Mouse (Mus musculus): ENCODE measurements around the gene Kcng4. TPM values are rescaled to one million over a fixed set of nuclear protein-coding genes. Genes with fewer than 3 reads are reported as not detected.

Kcng4 gene
- total RNA-seq, 2 experiments from 2014 or later: 2.1 to 2.9 TPM

GRCm38 (mm10) chr8:119616811-119617210, 18.7 kb downstream of the Kcng4 start:
- DNase-seq (ENCODE audit: low spot score in 2 of 2): no peak

GRCm38 (mm10) chr8:119616358-119616757, 19.1 kb downstream of the Kcng4 start:
- no peak for DNase-seq (ENCODE audit: low spot score in 2 of 2)

- no peak for DNase-seq (ENCODE audit: low spot score in 2 of 2)
Measured at GRCm38 (mm10) chr8:119615096-119615495, 20.4 kb downstream of the Kcng4 start.

- DNase-seq (ENCODE audit: low spot score in 2 of 2): no peak
Measured at GRCm38 (mm10) chr8:119612471-119612870, 23.0 kb downstream of the Kcng4 start, which contains the start of gene Adad2. TSS of gene Adad2 (plus strand) at chr8:119612747.

GRCm38 (mm10) chr8:119606224-119606623, 29.3 kb downstream of the Kcng4 start:
- no peak for DNase-seq (ENCODE audit: low spot score in 2 of 2)

- peak; percentile 93 to 97 for DNase-seq (ENCODE audit: low spot score in 2 of 2)
Measured at GRCm38 (mm10) chr8:119604996-119605395, 30.5 kb downstream of the Kcng4 start, which contains the start of gene Taf1c. TSS of gene Taf1c (minus strand) at chr8:119605222.

- no peak for DNase-seq (ENCODE audit: low spot score in 2 of 2)
Measured at GRCm38 (mm10) chr8:119604398-119604803, 31.1 kb downstream of the Kcng4 start.

GRCm38 (mm10) chr8:119603771-119604170, 31.7 kb downstream of the Kcng4 start:
- no peak for DNase-seq (ENCODE audit: low spot score in 2 of 2)

- no peak for DNase-seq (ENCODE audit: low spot score in 2 of 2)
Measured at GRCm38 (mm10) chr8:119591456-119591855, 44.0 kb downstream of the Kcng4 start.

- no peak for DNase-seq (ENCODE audit: low spot score in 2 of 2)
Measured at GRCm38 (mm10) chr8:119590348-119590747, 45.1 kb downstream of the Kcng4 start.

- DNase-seq (ENCODE audit: low spot score in 2 of 2): no peak
Measured at GRCm38 (mm10) chr8:119588844-119589243, 46.6 kb downstream of the Kcng4 start.

- no peak for DNase-seq (ENCODE audit: low spot score in 2 of 2)
Measured at GRCm38 (mm10) chr8:119588321-119588720, 47.2 kb downstream of the Kcng4 start.

- DNase-seq (ENCODE audit: low spot score in 2 of 2): no peak
Measured at GRCm38 (mm10) chr8:119585901-119586300, 49.6 kb downstream of the Kcng4 start.

GRCm38 (mm10) chr8:119580441-119581161, 54.9 kb downstream of the Kcng4 start:
- DNase-seq (ENCODE audit: low spot score in 2 of 2): no peak

- no peak for DNase-seq (ENCODE audit: low spot score in 2 of 2)
Measured at GRCm38 (mm10) chr8:119579096-119579495, 56.4 kb downstream of the Kcng4 start.

GRCm38 (mm10) chr8:119575366-119575726, 60.1 kb downstream of the Kcng4 start:
- no peak for DNase-seq (ENCODE audit: low spot score in 2 of 2)

- peak; percentile 97 to 99 for DNase-seq (ENCODE audit: low spot score in 2 of 2)
Measured at GRCm38 (mm10) chr8:119574437-119575365, 60.8 kb downstream of the Kcng4 start, which contains the start of the genes Hsdl1 and Dnaaf1. TSS of gene Hsdl1 (minus strand) at chr8:119575183. TSS of gene Dnaaf1 (plus strand) at chr8:119575235.

Other genes with a start within 250 kb of the Kcng4 start
- 10 to 100 TPM; 27.1 to 28.1 TPM for gene Mlycd, start 240.8 kb downstream of the Kcng4 start, total RNA-seq (2021)
- under 1 TPM; 0.45 to 0.72 TPM for gene Osgin1, start 201.6 kb downstream of the Kcng4 start, total RNA-seq (2021)
- gene Necab2, start 189.0 kb downstream of the Kcng4 start, total RNA-seq (2021): 10 to 100 TPM; 72.8 to 99.1 TPM
- under 1 TPM; 0.26 to 0.93 TPM for gene Slc38a8, start 134.0 kb downstream of the Kcng4 start, total RNA-seq (2021)
- 10 to 100 TPM; 61.9 to 65.5 TPM for gene Mbtps1, start 76.9 kb downstream of the Kcng4 start, total RNA-seq (2021)
- 10 to 100 TPM; 47.2 to 55.7 TPM for gene Hsdl1, start 60.5 kb downstream of the Kcng4 start, total RNA-seq (2021)
- gene Dnaaf1, start 60.4 kb downstream of the Kcng4 start, total RNA-seq (2021): under 1 TPM; 0.19 to 0.21 TPM
- gene Taf1c, start 30.5 kb downstream of the Kcng4 start, total RNA-seq (2021): 10 to 100 TPM; 10.7 to 12.3 TPM
- gene Adad2, start 22.9 kb downstream of the Kcng4 start, total RNA-seq (2021): under 1 TPM; 0.37 to 0.45 TPM
- 1 to 10 TPM; 8.3 to 10.0 TPM for gene Wfdc1, start 30.7 kb upstream of the Kcng4 start, total RNA-seq (2021)
- gene Atp2c2, start 64.3 kb upstream of the Kcng4 start, total RNA-seq (2021): 1 to 10 TPM; 1.9 to 2.1 TPM
- gene Tldc1, start 142.7 kb upstream of the Kcng4 start, total RNA-seq (2021): 10 to 100 TPM; 14.5 to 15.3 TPM
- 10 to 100 TPM; 67.0 to 69.6 TPM for gene Cotl1, start 204.9 kb upstream of the Kcng4 start, total RNA-seq (2021)
- gene Klhl36, start 226.6 kb upstream of the Kcng4 start, total RNA-seq (2021): 1 to 10 TPM; 7.7 to 8.8 TPM